Comparison of ENCODE assay signal across 8 mouse cellular contexts in genomic region chr4:152477466-152478223, GRCm38 (mm10). TPM values are rescaled to one million over a fixed set of nuclear protein-coding genes. Genes with fewer than 3 reads are reported as not detected.
DNase-seq lines count a peak whose midpoint lies in the region; ATAC-seq and TF ChIP-seq lines count a peak whose summit lies in the region.

Gene Kcnab2, minus strand, starts transcription at chr4:152477871.

- peak within 1 kb of the TSS; percentile 88 for H3K4me2 ChIP-seq in heart, embryonic 13.5 days
- peak within 1 kb of the TSS; percentile 88 for H3K4me2 ChIP-seq in kidney, postnatal 0 days (ENCODE audit: low read length)

- H3K27ac ChIP-seq in heart, embryonic 13.5 days (replicated peaks), result peak within 1 kb of the TSS; percentile 58; the same call in 1 of the 2 replicates
- peak within 1 kb of the TSS; percentile 72 for H3K27ac ChIP-seq in kidney, postnatal 0 days
- no peak within 1 kb of the TSS for H3K27ac ChIP-seq in liver, adult 2 months (replicated peaks; ENCODE audit: insufficient read depth, low read depth, low read length)

- no peak for TF ChIP-seq POLR2A in liver, adult 2 months (IDR thresholded peaks at IDR 0.05; ENCODE audit: extremely low read depth, insufficient read depth, low read length)

- H3K36me3 ChIP-seq in heart, embryonic 13.5 days, result no peaks in the 10 kb centered on the region
- no peaks in the 10 kb centered on the region for H3K36me3 ChIP-seq in kidney, postnatal 0 days (ENCODE audit: insufficient read depth, low read length)
- no peaks in the 10 kb centered on the region for H3K36me3 ChIP-seq in liver, adult 2 months (ENCODE audit: control insufficient read depth, insufficient read depth, low read length)

- H3K79me2 ChIP-seq in liver, adult 2 months (ENCODE audit: control insufficient read depth, insufficient read depth, low read length), result no peaks in the 10 kb centered on the region

- peaks cover 42% of the 10 kb centered on the region for H3K27me3 ChIP-seq in heart, embryonic 13.5 days (replicated peaks)
- H3K27me3 ChIP-seq in kidney, postnatal 0 days (ENCODE audit: insufficient read depth, low read length), result no peaks in the 10 kb centered on the region
- H3K27me3 ChIP-seq in liver, adult 2 months (ENCODE audit: control insufficient read depth, insufficient read depth, low read length), result peaks cover 5% of the 10 kb centered on the region; the same call in 1 of the 2 replicates

- TF ChIP-seq CTCF in kidney, postnatal 0 days (IDR thresholded peaks at IDR 0.05; ENCODE audit: low read depth), result no peak
- TF ChIP-seq CTCF in liver, adult 2 months (IDR thresholded peaks at IDR 0.05; ENCODE audit: low read depth, low read length), result no peak

- peak within 1 kb of the TSS; percentile 86 for H3K9ac ChIP-seq in heart, embryonic 13.5 days
- H3K9ac ChIP-seq in kidney, postnatal 0 days (ENCODE audit: low read depth, low read length), result peak within 1 kb of the TSS; percentile 84
- peak within 1 kb of the TSS; percentile 39 for H3K9ac ChIP-seq in liver, adult 2 months (ENCODE audit: low read depth, low read length)

- peaks cover 15% of the 10 kb centered on the region for H3K4me1 ChIP-seq in heart, embryonic 13.5 days
- H3K4me1 ChIP-seq in kidney, postnatal 0 days (replicated peaks; ENCODE audit: insufficient read depth, low read length), result peaks cover 13% of the 10 kb centered on the region; the same call in 1 of the 2 replicates
- H3K4me1 ChIP-seq in liver, adult 2 months (ENCODE audit: control insufficient read depth, insufficient read depth, low read length), result no peaks in the 10 kb centered on the region

- H3K4me3 ChIP-seq in heart, embryonic 13.5 days, result peak within 1 kb of the TSS; percentile 70
- H3K4me3 ChIP-seq in kidney, postnatal 0 days (replicated peaks; ENCODE audit: low read depth, low read length), result peak within 1 kb of the TSS; percentile 82
- peak within 1 kb of the TSS; percentile 62 for H3K4me3 ChIP-seq in liver, adult 2 months (ENCODE audit: insufficient read depth, low read depth, low read length)

- WGBS in heart, embryonic 13.5 days, result under 1% methylated on average over 63 of the region's 63 CpGs
- WGBS in kidney, postnatal 0 days, result under 1% methylated on average over 63 of the region's 63 CpGs
- 2% methylated on average over 63 of the region's 63 CpGs for WGBS in liver, adult 2 months

- 0 out of 2 replicates have a peak, but pooled peaks cover 1% of the 10 kb centered on the region for H3K9me3 ChIP-seq in heart, embryonic 13.5 days
- H3K9me3 ChIP-seq in kidney, postnatal 0 days (replicated peaks; ENCODE audit: low read length), result no peaks in the 10 kb centered on the region

- peak; percentile 5 for DNase-seq in c-Kit-negative CD71-positive TER-119-positive erythroid progenitor cells, embryonic 14.5 days (ENCODE audit: low read depth, low spot score)
- peak; percentile 93 for DNase-seq in fibroblast of lung, adult 2 months (ENCODE audit: low read depth)
- DNase-seq in kidney, postnatal 0 days (ENCODE audit: low spot score), result peak; percentile 97
- DNase-seq in liver, adult 2 months (ENCODE audit: extremely low read depth, low read depth, low spot score), result peak; percentile 37
- peak; percentile 99 for DNase-seq in spleen, postnatal 36 days (ENCODE audit: low spot score in 2 of 2)

- ATAC-seq in CD4-positive, CD25-positive, alpha-beta regulatory T cell, adult 4 months, result peak; percentile 95
- peak; percentile 89 for ATAC-seq in heart, embryonic 13.5 days (ENCODE audit: extremely low read depth, insufficient number of reproducible peaks, low FRiP score, low TSS enrichment)
- peak; percentile 95 for ATAC-seq in kidney, postnatal 0 days (replicated peaks; ENCODE audit: low FRiP score, low read depth)
- peak; percentile 96 for ATAC-seq in monocyte, adult 5-6 weeks (replicated peaks; ENCODE audit: insufficient number of reproducible peaks, low FRiP score, low TSS enrichment, poor library complexity, severe bottlenecking)

RNA-seq across cellular contexts. Expression of gene Kcnab2, which starts in this region (rescaled TPM):
- 100 to 1,000 TPM in 1 of 2 experiments, 10 to 100 TPM in 1; 99.7 to 140 TPM for polyA plus RNA-seq in CD4-positive, CD25-positive, alpha-beta regulatory T cell, adult 4 months (2017; shearing (Covaris generic))
- 4.1 and 5.0 TPM in 2 replicates for polyA plus RNA-seq in heart, embryonic 13.5 days (2015; fragmentation: Nextera tagmentation; extraction: Ambion mirVana)
- polyA plus RNA-seq in kidney, postnatal 0 days (2015; fragmentation: Nextera tagmentation; extraction: Ambion mirVana), result 3.1 and 4.1 TPM in 2 replicates
- total RNA-seq in liver, adult 2 months (2014; rRNA removed), result 0.37 and 1.1 TPM in 2 replicates
- polyA plus RNA-seq in liver, adult 2 months (2012; rRNA removed), result 0.59 and 0.76 TPM in 2 replicates
- 75.3 to 156 TPM (median 133 TPM) in 3 replicates for total RNA-seq in monocyte, adult 5-6 weeks (2017)

Comparison
In these comparisons a context has a peak if more than half of its experiments do, and no peak if none do; other contexts are left out.
1. RNA of gene Kcnab2 (total RNA-seq): 75.3 to 156 TPM in monocyte, adult 5-6 weeks; 0.37 to 1.1 TPM in liver, adult 2 months; every median in the first group is over 10 times any median in the second.
2. RNA of gene Kcnab2 (polyA plus RNA-seq): 99.7 to 140 TPM in CD4-positive, CD25-positive, alpha-beta regulatory T cell, adult 4 months; 4.1 to 5.0 TPM in heart, embryonic 13.5 days, 3.1 to 4.1 TPM in kidney, postnatal 0 days and 0.59 to 0.76 TPM in liver, adult 2 months; every median in the first group is over 10 times any median in the second.
3. DNase-seq: peak in every context shown above with its lines; median percentile 99 in spleen, postnatal 36 days; 97 in kidney, postnatal 0 days; 93 in fibroblast of lung, adult 2 months; 37 in liver, adult 2 months; 5 in c-Kit-negative CD71-positive TER-119-positive erythroid progenitor cells, embryonic 14.5 days.
4. Peak in every context shown above with its lines, with median percentiles within 50 percentile points of each other: ATAC-seq, H3K4me3 ChIP-seq and H3K9ac ChIP-seq.